Mouse (Mus musculus): Measurements from ENCODE around the gene Fam25c.

- TF ChIP-seq CTCF (IDR thresholded peaks at IDR 0.05; ENCODE audit: control insufficient read depth, insufficient read depth, insufficient read length) (no peak), FOSL1 (IDR thresholded peaks at IDR 0.05; ENCODE audit: insufficient read depth, low read length, poor library complexity, severe bottlenecking) (no peak), CEBPB (IDR thresholded peaks at IDR 0.05; ENCODE audit: low read depth) (no peak), MYOG (IDR thresholded peaks at IDR 0.05; ENCODE audit: control insufficient read depth, extremely low read depth, insufficient read length) (no peak), MAX (IDR thresholded peaks at IDR 0.05) (no peak), USF1 (IDR thresholded peaks at IDR 0.05; ENCODE audit: low read depth) (no peak), MYOD1 (IDR thresholded peaks at IDR 0.05; ENCODE audit: control insufficient read depth, insufficient read length, low read depth) (no peak)
These were observed 5.0 kb upstream of the Fam25c start for GRCm38 (mm10) chr14:34360251-34360650.

All from C2C12 (cell line).